Mouse (Mus musculus) spleen, adult 2 months (tissue): ENCODE measurements around the gene Spp2.

Experiments used
- CTCF ChIP-seq: fragments of 200-500 bp; IDR thresholded peaks from 2 replicates; pipeline ENCODE4 v1.5.1; 2011; ENCODE audit warnings: mild to moderate bottlenecking, inconsistent platforms; ENCODE audit not compliant: insufficient read depth, insufficient read length, insufficient replicate concordance; ENCODE audit errors: extremely low read depth
- POLR2A ChIP-seq: fragments of 200-500 bp; IDR thresholded peaks from 2 replicates; pipeline ENCODE4 v1.6.1; 2011; ENCODE audit warnings: low read depth, low read length, inconsistent platforms

DNA sequence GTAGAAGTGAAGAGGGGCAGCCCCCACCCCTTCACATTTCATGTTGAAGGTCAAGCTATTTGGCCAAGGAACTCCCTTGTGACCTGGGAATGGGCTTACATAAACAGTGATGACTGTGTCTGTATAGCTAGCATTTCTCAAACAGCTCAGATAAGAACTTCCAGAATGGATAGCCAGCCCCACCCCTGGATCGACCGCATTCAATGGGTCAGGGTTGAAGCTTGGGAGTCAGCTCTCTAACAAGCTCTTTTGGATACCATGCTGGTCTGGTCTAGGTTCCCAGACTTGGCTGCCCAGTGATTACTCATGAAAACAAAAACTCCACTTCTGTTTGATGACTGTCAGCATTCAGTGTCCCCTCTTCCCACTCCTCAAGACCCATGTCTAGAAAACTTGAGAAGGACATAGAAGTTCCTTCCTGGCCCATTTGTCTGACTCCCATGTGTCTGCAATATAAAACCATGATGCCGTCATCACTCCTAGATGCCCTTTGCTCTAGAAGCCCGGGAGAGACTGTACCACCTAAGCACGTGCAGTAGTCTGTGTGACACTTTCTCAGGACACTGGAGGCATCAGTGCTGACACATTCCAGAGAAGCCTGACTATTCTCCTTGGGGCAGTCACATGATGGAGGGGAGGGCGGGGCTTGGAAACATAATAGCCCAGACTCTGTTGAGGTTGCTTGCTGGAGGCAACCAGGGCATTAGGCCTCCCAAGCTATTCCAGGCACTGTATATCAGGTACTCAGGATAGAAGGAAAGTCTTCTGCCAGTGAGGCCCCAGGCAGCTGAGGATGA, 57.5 kb downstream of the Spp2 start:
- TF ChIP-seq POLR2A (no peak), CTCF (no peak)
